Mouse (Mus musculus) embryonic facial prominence, embryonic 10.5 days (tissue): ENCODE measurements around the gene Tmem127. TPM values are rescaled to one million over a fixed set of nuclear protein-coding genes. Genes with fewer than 3 reads are reported as not detected.

Experiments
- DNase-seq: peaks from one replicate; pipeline ENCODE4 v3.0.0-alpha.2; 2017; ENCODE audit warnings: low spot score
- H3K27ac ChIP-seq: fragments of 300-500 bp; sonication (generic); replicated peaks from 2 replicates; pipeline ENCODE4 v1.5.1; 2016; ENCODE audit warnings: mild to moderate bottlenecking
- H3K27me3 ChIP-seq: fragments of 300-500 bp; sonication (generic); replicated peaks from 2 replicates; pipeline ENCODE4 v1.6.1; 2016; ENCODE audit warnings: low read depth, mild to moderate bottlenecking; ENCODE audit not compliant: poor library complexity, severe bottlenecking
- H3K36me3 ChIP-seq: fragments of 300-500 bp; sonication (generic); replicated peaks from 2 replicates; pipeline ENCODE4 v1.6.1; 2016; ENCODE audit warnings: mild to moderate bottlenecking, moderate library complexity
- H3K4me1 ChIP-seq: fragments of 300-500 bp; sonication (generic); 2 replicates; pipeline ENCODE4 v1.6.1; 2016
- H3K4me3 ChIP-seq: fragments of 300-500 bp; sonication (generic); 2 replicates; pipeline ENCODE4 v1.5.1; 2016; ENCODE audit warnings: mild to moderate bottlenecking, moderate library complexity
- H3K9me3 ChIP-seq: fragments of 300-500 bp; sonication (generic); 2 replicates; pipeline ENCODE4 v1.6.1; 2016; ENCODE audit warnings: mild to moderate bottlenecking
- WGBS: fragments of 180-500 bp; shearing (Covaris S2); methylation state at CpG from one replicate; pipeline ENCODE4 v1.1.7; 2016; 5-methylcytosine and 5-hydroxymethylcytosine counted together
- polyA plus RNA-seq: library from polyadenylated mRNA; unstranded; fragments of >200 nt; fragmentation: Nextera tagmentation; extraction: Ambion mirVana; gene quantifications from 2 replicates; pipeline ENCODE4 v1.2.1, GENCODE M21; 2016

Tmem127 gene
- polyA plus RNA-seq, 1 experiment from 2014 or later: 22.5 TPM

GRCm38 (mm10) chr2:127250291-127251008 lies 2.7 kb downstream of the Tmem127 start:
- H3K4me3 ChIP-seq: no peak overlapping the region
- no peaks in the 10 kb centered on the region for H3K27me3 ChIP-seq
- 93% methylated on average over 9 of the region's 9 CpGs for WGBS
- H3K9me3 ChIP-seq: no peaks in the 10 kb centered on the region
- H3K27ac ChIP-seq: no peak overlapping the region
- H3K36me3 ChIP-seq: peaks cover 29% of the 10 kb centered on the region
- DNase-seq: no peak
- peaks cover 30% of the 10 kb centered on the region for H3K4me1 ChIP-seq

- Histone ChIP-seq H3K4me1 (peaks cover 28% of the 10 kb centered on the region), H3K27me3 (no peaks in the 10 kb centered on the region), H3K9me3 (no peaks in the 10 kb centered on the region), H3K36me3 (peaks cover 27% of the 10 kb centered on the region), H3K4me3 (no peak overlapping the region), H3K27ac (no peak overlapping the region)
- WGBS: 81% methylated on average over 3 of the region's 3 CpGs
- no peak for DNase-seq
Observed at GRCm38 (mm10) chr2:127251457-127251856, 3.7 kb downstream of the Tmem127 start.

- no peak for DNase-seq
- H3K4me3 ChIP-seq: no peak overlapping the region
- H3K27ac ChIP-seq: no peak overlapping the region
- peaks cover 22% of the 10 kb centered on the region for H3K4me1 ChIP-seq
- H3K9me3 ChIP-seq: no peaks in the 10 kb centered on the region
- 76% methylated on average over 3 of the region's 3 CpGs for WGBS
- no peaks in the 10 kb centered on the region for H3K27me3 ChIP-seq
- peaks cover 31% of the 10 kb centered on the region for H3K36me3 ChIP-seq
Observed at GRCm38 (mm10) chr2:127251880-127252527, 4.3 kb downstream of the Tmem127 start.

- Histone ChIP-seq H3K27me3 (no peaks in the 10 kb centered on the region), H3K4me3 (no peak overlapping the region), H3K4me1 (peaks cover 19% of the 10 kb centered on the region), H3K36me3 (peaks cover 39% of the 10 kb centered on the region), H3K9me3 (no peaks in the 10 kb centered on the region), H3K27ac (no peak overlapping the region)
- 88% methylated on average over 5 of the region's 5 CpGs for WGBS
- DNase-seq: no peak
Observed at GRCm38 (mm10) chr2:127252787-127253186, 5.1 kb downstream of the Tmem127 start.

- WGBS: 85% methylated on average over 3 of the region's 3 CpGs
- Histone ChIP-seq H3K27ac (no peak overlapping the region), H3K27me3 (no peaks in the 10 kb centered on the region), H3K4me3 (no peak overlapping the region), H3K36me3 (peaks cover 58% of the 10 kb centered on the region), H3K9me3 (no peaks in the 10 kb centered on the region), H3K4me1 (peaks cover 7% of the 10 kb centered on the region)
- DNase-seq: no peak
Observed at GRCm38 (mm10) chr2:127254604-127255134, 7.0 kb downstream of the Tmem127 start.

GRCm38 (mm10) chr2:127255294-127255693 lies 7.6 kb downstream of the Tmem127 start:
- no peaks in the 10 kb centered on the region for H3K27me3 ChIP-seq
- H3K4me1 ChIP-seq: peaks cover 7% of the 10 kb centered on the region
- H3K9me3 ChIP-seq: no peaks in the 10 kb centered on the region
- H3K4me3 ChIP-seq: no peak overlapping the region
- peaks cover 60% of the 10 kb centered on the region for H3K36me3 ChIP-seq
- no peak overlapping the region for H3K27ac ChIP-seq
- DNase-seq: no peak
- WGBS: 86% methylated on average over 6 of the region's 6 CpGs

GRCm38 (mm10) chr2:127259340-127259739 lies 11.6 kb downstream of the Tmem127 start:
- H3K9me3 ChIP-seq: no peaks in the 10 kb centered on the region
- 89% methylated on average over 5 of the region's 5 CpGs for WGBS
- no peaks in the 10 kb centered on the region for H3K4me1 ChIP-seq
- H3K27ac ChIP-seq: no peak overlapping the region
- H3K27me3 ChIP-seq: no peaks in the 10 kb centered on the region
- DNase-seq: no peak
- H3K36me3 ChIP-seq: peaks cover 47% of the 10 kb centered on the region
- no peak overlapping the region for H3K4me3 ChIP-seq

GRCm38 (mm10) chr2:127262480-127262879 lies 14.8 kb downstream of the Tmem127 start:
- H3K27ac ChIP-seq: no peak overlapping the region
- no peak for DNase-seq
- no peaks in the 10 kb centered on the region for H3K27me3 ChIP-seq
- H3K4me1 ChIP-seq: no peaks in the 10 kb centered on the region
- no peaks in the 10 kb centered on the region for H3K9me3 ChIP-seq
- H3K36me3 ChIP-seq: peaks cover 28% of the 10 kb centered on the region
- no peak overlapping the region for H3K4me3 ChIP-seq

GRCm38 (mm10) chr2:127267854-127268253 lies 20.1 kb downstream of the Tmem127 start:
- DNase-seq: no peak
- no peaks in the 10 kb centered on the region for H3K9me3 ChIP-seq
- H3K4me1 ChIP-seq: peaks cover 12% of the 10 kb centered on the region
- no peaks in the 10 kb centered on the region for H3K27me3 ChIP-seq
- no peak overlapping the region for H3K27ac ChIP-seq
- H3K36me3 ChIP-seq: peaks cover 6% of the 10 kb centered on the region
- no peak overlapping the region for H3K4me3 ChIP-seq
- WGBS: 36% methylated on average over 4 of the region's 4 CpGs

- Histone ChIP-seq H3K4me3 (peak within 1 kb of the TSS; percentile 94), H3K4me1 (peaks cover 12% of the 10 kb centered on the region), H3K27ac (peak within 1 kb of the TSS; percentile 95), H3K27me3 (no peaks in the 10 kb centered on the region), H3K9me3 (no peaks in the 10 kb centered on the region), H3K36me3 (peaks cover 14% of the 10 kb centered on the region)
- under 1% methylated on average over 49 of the region's 49 CpGs for WGBS
- peak; percentile 96 for DNase-seq
Observed at GRCm38 (mm10) chr2:127269491-127270299, 22.0 kb downstream of the Tmem127 start, which contains the start of gene Stard7. Gene Stard7 (plus strand): TSS chr2:127270218.

- peak; percentile 91 for DNase-seq
- H3K27ac ChIP-seq: peak overlapping the region; percentile 95
- under 1% methylated on average over 75 of the region's 75 CpGs for WGBS
- H3K27me3 ChIP-seq: no peaks in the 10 kb centered on the region
- H3K36me3 ChIP-seq: peaks cover 14% of the 10 kb centered on the region
- H3K9me3 ChIP-seq: no peaks in the 10 kb centered on the region
- H3K4me3 ChIP-seq: peak overlapping the region; percentile 94
- peaks cover 18% of the 10 kb centered on the region for H3K4me1 ChIP-seq
Observed at GRCm38 (mm10) chr2:127270300-127271041, 22.8 kb downstream of the Tmem127 start.

- peak overlapping the region; percentile 95 for H3K27ac ChIP-seq
- 20% methylated on average over 8 of the region's 8 CpGs for WGBS
- DNase-seq: peak; percentile 22
- no peaks in the 10 kb centered on the region for H3K27me3 ChIP-seq
- H3K4me3 ChIP-seq: peak overlapping the region; percentile 94
- peaks cover 14% of the 10 kb centered on the region for H3K36me3 ChIP-seq
- H3K9me3 ChIP-seq: no peaks in the 10 kb centered on the region
- peaks cover 18% of the 10 kb centered on the region for H3K4me1 ChIP-seq
Observed at GRCm38 (mm10) chr2:127271042-127271515, 23.4 kb downstream of the Tmem127 start.
